Mouse (Mus musculus) embryonic facial prominence, embryonic 11.5 days (tissue): ENCODE results near the gene Nr4a2. TPM values are rescaled to one million over a fixed set of nuclear protein-coding genes. Genes with fewer than 3 reads are reported as not detected.

Source experiments
- ATAC-seq: fragments of 200-750 bp; cut with Nextera tagmentation; replicated peaks from 2 replicates; pipeline ENCODE4 v1.8.0; 2017; ENCODE audit warnings: low read depth; ENCODE audit not compliant: insufficient number of reproducible peaks, low FRiP score, low TSS enrichment
- DNase-seq: peaks from one replicate; pipeline ENCODE4 v3.0.0-alpha.2; 2015; ENCODE audit warnings: low spot score
- H3K27ac ChIP-seq: fragments of 300-500 bp; sonication (generic); replicated peaks from 2 replicates; pipeline ENCODE4 v1.5.1; 2014; ENCODE audit warnings: mild to moderate bottlenecking, low read depth, low read length, control low read depth
- H3K27me3 ChIP-seq: fragments of 300-500 bp; sonication (generic); 2 replicates; pipeline ENCODE4 v1.6.1; 2014; ENCODE audit warnings: mild to moderate bottlenecking, low read length, moderate library complexity, mixed read lengths; ENCODE audit not compliant: control insufficient read depth, insufficient read depth
- H3K36me3 ChIP-seq: fragments of 300-500 bp; sonication (generic); replicated peaks from 2 replicates; pipeline ENCODE4 v1.6.1; 2014; ENCODE audit warnings: low read depth, mild to moderate bottlenecking, low read length, moderate library complexity, mixed read lengths; ENCODE audit not compliant: control insufficient read depth, insufficient read depth
- H3K4me1 ChIP-seq: fragments of 300-500 bp; sonication (generic); 2 replicates; pipeline ENCODE4 v1.6.1; 2014; ENCODE audit warnings: low read length, mixed read lengths; ENCODE audit not compliant: control insufficient read depth, insufficient read depth
- H3K4me2 ChIP-seq: fragments of 300-500 bp; sonication (generic); 2 replicates; pipeline ENCODE4 v1.6.1; 2014; ENCODE audit warnings: low read depth, mild to moderate bottlenecking, control low read depth, low read length, moderate library complexity
- H3K4me3 ChIP-seq: fragments of 300-500 bp; sonication (generic); 2 replicates; pipeline ENCODE4 v1.5.1; 2014; ENCODE audit warnings: low read depth, low read length, control low read depth
- H3K9ac ChIP-seq: fragments of 300-500 bp; sonication (generic); replicated peaks from 2 replicates; pipeline ENCODE4 v1.6.1; 2014; ENCODE audit warnings: mild to moderate bottlenecking, control low read depth, low read length
- H3K9me3 ChIP-seq: fragments of 300-500 bp; sonication (generic); replicated peaks from 2 replicates; pipeline ENCODE4 v1.6.1; 2016; ENCODE audit warnings: mild to moderate bottlenecking, low read length, inconsistent platforms, mixed read lengths; ENCODE audit not compliant: control insufficient read depth
- WGBS: fragments of 180-500 bp; shearing (Covaris S2); extraction: QIAGEN DNeasy Blood & Tissue Kit; methylation state at CpG from one replicate; pipeline ENCODE4 v1.1.7; 2014; 5-methylcytosine and 5-hydroxymethylcytosine counted together
- polyA plus RNA-seq: library from polyadenylated mRNA; unstranded; fragments of >200 nt; fragmentation: Nextera tagmentation; extraction: Ambion mirVana; gene quantifications from 2 replicates; pipeline ENCODE4 v1.2.1, GENCODE M21; 2014

The Nr4a2 gene
- polyA plus RNA-seq, 1 experiment from 2014 or later, result 3.7 TPM

DNA sequence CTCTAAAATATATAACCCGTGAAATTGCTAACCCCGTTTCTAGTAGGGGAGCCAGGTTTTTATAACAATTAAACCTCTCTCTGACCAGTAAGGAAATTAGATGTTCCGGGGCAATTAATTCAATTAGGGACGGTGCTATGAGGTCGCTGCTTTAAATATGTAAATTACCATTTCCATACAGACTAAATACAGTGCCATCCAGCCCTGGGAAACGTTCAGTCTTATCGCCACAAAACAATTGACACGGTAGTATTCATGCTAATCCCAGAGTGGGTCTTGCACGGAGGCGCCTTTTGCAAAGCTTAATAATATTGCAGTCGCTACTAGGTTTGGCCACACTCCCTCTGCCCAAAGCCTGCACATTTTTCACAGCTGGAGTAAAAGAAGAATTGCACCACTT is 14.5 kb downstream of the Nr4a2 start:
- H3K27me3 ChIP-seq, result peaks cover 66% of the 10 kb centered on the region
- no peak overlapping the region for H3K4me2 ChIP-seq
- H3K9me3 ChIP-seq, result no peaks in the 10 kb centered on the region
- H3K9ac ChIP-seq, result no peak overlapping the region
- peak; percentile 14 for DNase-seq
- no peaks in the 10 kb centered on the region for H3K36me3 ChIP-seq
- no peak for ATAC-seq
- no peak overlapping the region for H3K4me3 ChIP-seq
- H3K4me1 ChIP-seq, result no peaks in the 10 kb centered on the region
- WGBS, result 6% methylated on average over 11 of the region's 11 CpGs
- H3K27ac ChIP-seq, result no peak overlapping the region

DNA sequence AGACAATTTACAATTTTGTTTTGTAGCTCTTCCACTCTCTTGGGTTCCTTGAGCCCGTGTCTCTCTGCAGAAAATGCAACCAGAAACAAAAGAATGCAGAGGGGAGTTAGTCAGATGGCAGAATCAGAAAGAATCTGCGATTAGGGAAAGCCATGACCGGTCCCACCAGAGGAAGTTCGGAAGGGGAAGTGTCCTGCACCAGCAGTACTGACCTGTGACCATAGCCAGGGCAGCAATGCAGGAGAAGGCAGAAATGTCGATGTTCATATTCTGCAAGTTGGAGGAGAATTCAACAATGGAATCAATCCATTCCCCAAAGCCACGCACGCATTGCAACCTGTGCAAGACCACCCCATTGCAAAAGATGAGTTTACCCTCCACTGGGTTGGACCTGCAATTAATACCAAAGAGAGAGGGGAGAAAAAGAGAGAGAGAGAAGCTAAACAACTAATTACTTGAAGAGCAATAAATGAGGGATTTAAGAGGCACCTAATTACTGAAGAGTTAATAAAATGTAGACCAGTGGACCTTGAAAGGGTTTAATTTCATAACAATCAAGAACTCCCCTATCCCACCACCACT is 15.4 kb downstream of the Nr4a2 start:
- H3K9ac ChIP-seq, result no peak overlapping the region
- no peaks in the 10 kb centered on the region for H3K36me3 ChIP-seq
- no peak overlapping the region for H3K27ac ChIP-seq
- WGBS, result 19% methylated on average over 7 of the region's 7 CpGs
- ATAC-seq (no peak), DNase-seq (no peak)
- peaks cover 68% of the 10 kb centered on the region for H3K27me3 ChIP-seq
- no peaks in the 10 kb centered on the region for H3K9me3 ChIP-seq
- H3K4me1 ChIP-seq, result no peaks in the 10 kb centered on the region
- H3K4me2 ChIP-seq, result no peak overlapping the region
- H3K4me3 ChIP-seq, result no peak overlapping the region

DNA sequence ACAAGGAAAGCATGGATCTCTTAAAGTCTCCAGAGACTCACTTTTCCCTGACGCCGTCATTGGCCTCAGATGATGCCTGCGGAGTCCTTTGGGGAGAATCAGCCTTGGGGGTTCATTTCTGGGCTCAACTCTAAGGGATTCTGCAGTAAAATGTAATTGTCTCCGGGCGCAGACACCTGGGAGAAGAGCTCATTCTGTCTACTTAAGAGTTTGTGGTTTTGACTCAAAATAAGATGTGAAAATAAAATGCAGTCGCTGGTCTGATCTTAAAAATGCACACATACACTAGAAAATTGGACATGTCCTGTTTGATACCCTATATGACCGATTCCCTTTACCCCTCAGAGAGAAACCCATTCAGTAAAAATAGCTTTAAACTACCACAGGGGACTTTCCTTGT is 18.4 kb downstream of the Nr4a2 start:
- H3K4me1 ChIP-seq, result peaks cover 6% of the 10 kb centered on the region; the same call in 1 of the 2 replicates
- no peak overlapping the region for H3K9ac ChIP-seq
- no peaks in the 10 kb centered on the region for H3K9me3 ChIP-seq
- WGBS, result 6% methylated on average over 7 of the region's 7 CpGs
- DNase-seq (no peak), ATAC-seq (no peak)
- no peak overlapping the region for H3K4me2 ChIP-seq
- H3K4me3 ChIP-seq, result no peak overlapping the region
- peaks cover 66% of the 10 kb centered on the region for H3K27me3 ChIP-seq
- no peak overlapping the region for H3K27ac ChIP-seq
- no peaks in the 10 kb centered on the region for H3K36me3 ChIP-seq

DNA sequence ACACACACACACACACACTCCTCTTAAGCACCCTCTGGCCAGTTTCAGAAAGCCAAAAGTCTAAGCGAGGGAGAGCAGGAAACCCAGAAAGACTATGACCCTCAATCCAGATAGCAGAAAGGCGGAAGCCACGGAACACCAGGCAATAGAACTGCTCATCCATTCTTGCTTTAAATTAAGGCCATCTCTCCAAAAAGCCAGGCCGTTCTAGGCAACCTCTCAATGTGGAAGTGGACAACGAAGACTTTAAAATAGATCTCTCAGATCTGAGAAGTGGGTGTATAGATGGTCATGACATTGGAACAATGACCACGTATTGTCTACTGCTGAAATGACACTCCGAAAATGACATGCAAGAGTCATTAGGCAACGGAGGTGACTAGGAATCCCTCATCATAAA is 19.1 kb downstream of the Nr4a2 start:
- Histone ChIP-seq H3K4me3 (no peak overlapping the region), H3K4me1 (peaks cover 6% of the 10 kb centered on the region; the same call in 1 of the 2 replicates), H3K27ac (no peak overlapping the region), H3K9ac (no peak overlapping the region), H3K4me2 (no peak overlapping the region; the same call in 1 of the 2 replicates), H3K27me3 (peaks cover 61% of the 10 kb centered on the region), H3K36me3 (no peaks in the 10 kb centered on the region), H3K9me3 (no peaks in the 10 kb centered on the region)
- DNase-seq (no peak), ATAC-seq (no peak)
- 4% methylated on average over 8 of the region's 8 CpGs for WGBS

DNA sequence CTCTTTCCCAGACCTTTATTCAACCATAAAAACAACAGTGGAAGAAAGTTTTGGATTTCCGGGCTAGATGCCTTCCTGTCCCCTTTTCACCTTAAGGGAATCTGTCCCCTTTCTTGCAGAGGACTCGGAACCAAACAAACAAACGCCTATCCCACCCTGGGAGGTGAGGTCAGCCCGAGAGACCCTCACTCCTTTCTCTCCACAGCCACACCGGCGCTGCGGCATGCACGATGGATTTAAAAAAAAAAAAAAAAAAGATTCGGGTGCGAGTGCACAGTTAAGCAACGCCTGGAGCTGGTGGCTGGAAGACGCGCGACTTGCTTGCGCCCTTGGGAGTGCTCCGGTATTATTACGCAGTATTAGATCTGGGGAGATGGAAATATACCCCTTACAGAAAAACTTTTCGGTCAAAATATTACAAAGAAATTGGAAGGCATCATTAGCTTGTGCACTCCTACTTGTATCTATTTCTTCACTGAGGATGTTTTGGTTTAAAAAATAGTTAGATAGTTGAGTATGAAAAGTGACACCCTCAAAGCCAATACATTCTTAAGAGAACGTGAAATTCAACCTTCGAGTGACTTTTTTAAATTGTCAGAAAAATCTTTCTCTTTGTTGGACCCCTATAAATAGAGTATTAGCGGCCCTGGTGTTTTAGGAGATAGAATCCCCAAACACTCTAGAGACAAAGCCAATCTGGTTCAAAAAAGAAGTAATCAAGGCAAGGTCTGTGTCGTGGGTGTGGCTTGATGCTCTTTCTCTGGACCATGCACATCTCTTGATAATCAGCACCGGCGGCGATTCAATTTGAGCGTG is 19.8 kb downstream of the Nr4a2 start:
- Histone ChIP-seq H3K4me3 (no peak overlapping the region), H3K27ac (no peak overlapping the region), H3K4me2 (peak overlapping the region; percentile 19), H3K36me3 (no peaks in the 10 kb centered on the region), H3K9me3 (no peaks in the 10 kb centered on the region), H3K27me3 (peaks cover 60% of the 10 kb centered on the region), H3K9ac (no peak overlapping the region), H3K4me1 (peaks cover 6% of the 10 kb centered on the region; the same call in 1 of the 2 replicates)
- peak; percentile 20 for DNase-seq
- no peak for ATAC-seq
- 1% methylated on average over 26 of the region's 26 CpGs for WGBS

DNA sequence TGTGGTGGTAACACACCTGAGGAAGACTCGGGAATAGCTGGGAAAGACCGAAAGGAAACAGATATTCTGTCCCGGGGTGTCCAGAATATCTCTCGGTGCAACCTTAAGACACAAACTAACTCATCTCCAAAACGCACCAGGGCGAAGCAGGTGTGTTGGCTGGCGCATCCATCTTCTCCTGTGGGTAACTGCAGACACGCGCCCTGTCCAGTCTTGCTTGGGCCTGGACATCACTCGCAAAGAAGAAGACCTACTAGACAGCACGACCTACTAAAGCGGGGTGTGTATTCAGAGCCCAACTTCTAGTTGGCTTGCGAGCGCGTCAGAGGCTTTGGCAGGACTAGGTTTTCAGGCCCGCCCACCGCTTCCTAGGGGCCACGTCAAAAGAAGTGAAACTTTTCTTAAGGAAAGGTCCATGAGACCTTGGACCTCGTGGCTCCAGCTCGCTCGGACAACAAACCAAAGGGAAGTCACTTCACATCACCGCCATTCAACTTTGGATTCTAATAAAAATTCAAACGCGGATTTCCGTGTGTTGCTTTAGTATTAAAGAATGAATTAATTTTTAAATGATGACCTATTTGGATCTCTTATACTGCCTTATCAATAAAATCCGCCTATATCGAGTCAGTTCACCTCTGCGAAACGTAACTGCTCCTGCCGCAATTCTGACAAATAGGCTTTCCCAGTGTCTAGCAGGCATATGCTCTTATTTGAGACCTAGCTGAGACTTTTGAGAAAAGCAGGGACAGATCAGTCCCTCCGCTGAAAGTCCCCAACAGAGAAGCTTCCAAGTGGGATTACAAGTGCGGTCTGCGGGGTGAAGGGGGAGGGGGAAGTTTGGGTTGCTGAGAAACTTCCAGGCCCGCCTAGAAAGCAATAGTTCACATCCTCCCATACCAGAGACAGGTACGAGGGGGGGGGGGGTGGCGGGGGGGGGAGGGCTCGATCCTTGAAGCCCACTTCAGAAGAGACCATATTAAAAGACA is 20.7 kb downstream of the Nr4a2 start:
- Histone ChIP-seq H3K4me3 (peak overlapping the region; percentile 40), H3K4me1 (peaks cover 6% of the 10 kb centered on the region; the same call in 1 of the 2 replicates), H3K36me3 (no peaks in the 10 kb centered on the region), H3K9me3 (no peaks in the 10 kb centered on the region), H3K27ac (no peak overlapping the region), H3K9ac (no peak overlapping the region), H3K27me3 (peaks cover 52% of the 10 kb centered on the region), H3K4me2 (peak overlapping the region; percentile 83)
- 1% methylated on average over 35 of the region's 37 CpGs for WGBS
- DNase-seq, result peak; percentile 12
- ATAC-seq, result no peak

DNA sequence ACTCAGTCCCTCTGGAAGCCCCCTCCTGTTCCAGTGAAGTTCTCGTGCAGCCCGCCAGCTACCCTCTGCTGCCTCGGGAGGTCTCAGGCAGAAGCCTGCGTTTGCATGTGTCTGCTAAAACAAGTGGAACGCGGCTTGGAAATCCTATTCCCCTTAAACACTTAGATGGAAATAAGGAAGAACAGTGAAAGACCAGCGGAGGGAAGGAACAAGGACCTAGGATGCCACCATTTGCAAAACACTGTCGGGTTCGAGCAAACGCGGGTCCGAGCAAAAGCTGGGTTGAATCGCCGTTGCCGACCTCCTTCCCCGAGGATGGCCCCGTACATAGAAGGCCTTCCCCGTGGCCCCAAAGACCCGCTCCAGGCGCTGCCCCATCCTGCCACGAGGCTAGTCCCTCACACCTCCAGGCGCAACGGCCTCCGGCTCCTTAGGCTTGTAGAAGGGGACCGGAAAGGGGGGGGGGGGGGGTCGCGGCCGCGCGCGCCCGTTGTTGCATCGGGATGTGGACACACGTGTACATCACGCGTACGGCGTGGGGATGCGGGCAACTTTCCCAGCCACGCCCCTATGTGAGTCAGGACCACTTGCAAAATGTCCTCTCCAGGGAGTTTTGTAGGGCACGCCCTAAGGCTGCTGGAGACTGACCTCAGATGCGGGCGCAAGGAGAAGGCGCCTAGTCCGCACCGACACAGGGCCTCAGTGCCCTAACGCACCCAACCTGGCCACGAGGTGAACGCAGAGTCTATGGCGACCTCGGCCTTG is 21.5 kb downstream of the Nr4a2 start:
- Histone ChIP-seq H3K9me3 (no peaks in the 10 kb centered on the region), H3K9ac (peak overlapping the region; percentile 15), H3K27me3 (peaks cover 46% of the 10 kb centered on the region), H3K36me3 (no peaks in the 10 kb centered on the region), H3K27ac (no peak overlapping the region), H3K4me2 (peak overlapping the region; percentile 83), H3K4me3 (peak overlapping the region; percentile 40), H3K4me1 (peaks cover 6% of the 10 kb centered on the region; the same call in 1 of the 2 replicates)
- WGBS, result under 1% methylated on average over 43 of the region's 51 CpGs
- peak; percentile 41 for DNase-seq
- ATAC-seq, result peak; percentile 46; the same call in 1 of the 2 replicates
